Mouse (Mus musculus): ENCODE measurements around the gene Glis3. TPM values are rescaled to one million over a fixed set of nuclear protein-coding genes. Genes with fewer than 3 reads are reported as not detected.

Gene Glis3
- polyA plus RNA-seq, 2 experiments from 2014 or later: 0.05 to 0.33 TPM

DNA sequence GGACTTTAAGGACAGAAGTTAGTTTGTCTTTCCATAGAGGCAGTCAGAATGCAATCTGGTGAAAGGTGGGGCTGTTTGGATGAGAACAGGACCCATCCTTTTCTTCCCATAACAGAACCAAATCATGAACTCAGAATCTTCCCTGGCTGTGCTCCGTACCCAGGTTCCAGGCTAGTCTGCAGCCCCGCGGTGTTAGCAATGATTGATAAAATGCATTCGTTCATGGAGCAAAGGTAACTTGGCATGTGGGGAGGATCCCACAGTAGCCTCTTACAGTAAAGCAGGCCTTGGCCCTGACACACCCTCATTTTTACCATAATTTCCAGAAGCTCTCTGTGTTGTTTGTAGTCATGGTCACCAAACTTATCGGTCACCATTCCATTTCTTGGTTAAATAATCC is 152.4 kb downstream of the Glis3 start:
- ATAC-seq: no peak

DNA sequence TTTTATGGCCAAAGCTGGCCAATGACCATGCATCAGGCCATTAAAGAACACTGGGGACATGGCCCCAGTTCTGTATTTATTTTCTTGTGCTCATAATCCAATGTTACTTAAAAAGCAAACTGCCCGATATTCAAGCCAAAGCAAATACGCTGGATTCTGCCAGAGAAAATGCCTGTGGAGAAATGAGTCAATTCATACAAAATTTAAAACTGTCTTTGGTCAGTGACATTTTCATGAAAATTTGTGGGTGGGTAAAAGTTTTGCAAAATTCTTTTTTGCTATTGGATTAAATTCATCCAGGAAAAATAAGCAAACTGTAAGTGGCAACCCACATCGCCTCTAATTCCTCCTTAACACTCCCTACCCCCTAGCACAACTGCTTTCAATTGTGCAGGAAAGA is 154.5 kb downstream of the Glis3 start:
- ATAC-seq: no peak

DNA sequence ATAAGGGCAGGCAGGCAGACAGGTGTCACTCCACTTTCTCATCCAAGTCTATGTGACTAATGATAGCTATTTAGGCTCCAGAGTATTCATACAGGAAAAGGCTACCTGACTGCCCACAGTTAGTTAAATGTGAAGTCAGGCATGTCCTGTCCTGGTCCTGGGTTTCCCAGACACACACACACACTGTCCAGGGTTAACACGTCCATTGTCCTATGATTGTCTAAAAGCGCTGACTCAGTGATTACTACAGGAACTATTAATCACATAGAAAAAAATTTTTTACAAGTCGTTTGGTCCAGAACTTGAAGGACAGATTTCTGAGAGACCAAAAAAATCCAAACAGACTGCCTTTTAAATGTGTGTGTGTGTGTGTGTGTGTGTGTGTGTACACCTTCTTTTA is 157.6 kb downstream of the Glis3 start:
- no peak for ATAC-seq

DNA sequence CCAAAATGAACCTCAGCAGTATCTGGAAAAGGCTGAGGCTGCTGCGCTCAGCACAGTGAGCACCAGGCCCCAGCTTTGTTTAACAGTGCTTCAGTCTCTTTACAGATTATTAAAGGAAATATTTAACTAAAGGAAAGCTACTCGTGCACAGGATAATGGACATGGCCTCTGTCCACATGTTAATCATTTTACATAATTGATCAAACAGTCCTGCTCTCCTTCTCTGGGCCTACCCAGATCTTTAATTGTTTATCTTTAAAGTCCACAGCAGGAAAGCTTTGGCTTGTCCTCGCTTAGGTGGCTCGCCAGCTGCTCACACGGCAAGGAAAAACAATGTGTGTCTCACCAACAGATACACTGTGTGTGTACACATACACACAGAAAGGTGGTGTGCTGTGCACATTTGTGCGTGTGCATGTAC is 159.1 kb downstream of the Glis3 start:
- ATAC-seq: no peak

DNA sequence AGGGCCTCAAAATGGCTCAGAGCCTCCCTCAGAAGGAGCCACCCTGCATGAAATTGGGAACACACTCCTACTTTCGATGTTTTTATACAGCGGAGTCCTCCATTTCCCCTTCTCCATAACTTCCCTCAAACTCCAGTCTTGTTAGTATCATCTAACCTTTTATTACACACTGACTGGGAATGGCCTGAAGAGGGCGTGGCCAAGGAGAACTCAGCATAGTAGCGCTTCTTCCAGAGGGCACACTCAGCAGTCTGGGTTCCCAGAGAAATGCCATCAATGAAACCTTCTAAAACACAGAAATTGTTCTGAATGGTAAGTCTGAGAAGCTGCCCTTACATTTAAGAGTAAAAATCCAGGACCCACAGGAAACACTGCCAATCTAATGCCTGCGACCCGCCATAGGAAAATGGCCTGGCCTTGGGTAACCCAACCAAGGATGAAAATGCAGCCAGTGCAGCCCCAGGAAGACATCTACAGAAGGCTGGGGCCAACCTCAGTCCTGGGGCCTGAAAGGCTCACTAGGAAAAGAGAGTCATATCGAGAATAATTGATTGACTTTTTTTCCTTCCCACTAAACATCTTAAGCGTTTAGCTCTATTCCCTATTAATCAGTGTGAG is 159.6 kb downstream of the Glis3 start:
- ATAC-seq: no peak

DNA sequence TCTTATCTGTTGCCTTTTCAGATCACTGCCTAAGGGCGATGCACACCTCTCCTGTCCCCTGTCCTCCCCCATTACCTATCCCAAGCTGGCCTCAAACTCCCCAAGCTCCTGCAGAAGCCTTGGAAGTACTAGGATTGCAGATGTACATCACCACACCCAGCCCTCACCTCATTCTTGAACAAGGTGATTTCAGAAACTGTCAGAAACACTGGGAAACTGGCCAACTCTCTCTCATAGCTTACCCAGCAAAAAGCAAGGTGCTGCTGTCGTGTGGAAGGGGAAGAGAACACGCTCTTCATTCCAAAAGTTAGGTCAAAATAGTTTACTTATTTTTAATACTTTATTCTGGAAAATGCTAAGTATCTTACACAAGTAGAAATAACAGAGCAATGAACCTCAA is 160.6 kb downstream of the Glis3 start:
- ATAC-seq: no peak

DNA sequence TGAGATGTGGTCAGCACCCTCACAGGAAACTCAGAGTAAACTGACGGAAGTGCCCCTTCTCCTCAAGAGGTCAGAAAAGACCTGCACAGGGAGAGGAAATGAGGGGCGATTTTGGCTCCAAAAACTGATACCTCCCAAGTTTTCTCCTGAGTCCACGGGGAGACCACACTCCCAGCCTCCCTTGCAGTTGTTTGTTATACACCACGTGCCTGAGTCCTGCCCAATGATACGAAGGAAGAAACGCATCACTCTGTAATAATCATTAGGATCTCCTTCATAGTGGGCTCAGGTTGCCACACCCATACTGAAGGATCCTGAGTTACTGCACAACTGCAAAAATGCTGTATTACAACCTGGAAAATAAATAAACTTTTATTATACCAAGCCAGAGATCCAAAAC is 161.0 kb downstream of the Glis3 start:
- ATAC-seq: no peak

DNA sequence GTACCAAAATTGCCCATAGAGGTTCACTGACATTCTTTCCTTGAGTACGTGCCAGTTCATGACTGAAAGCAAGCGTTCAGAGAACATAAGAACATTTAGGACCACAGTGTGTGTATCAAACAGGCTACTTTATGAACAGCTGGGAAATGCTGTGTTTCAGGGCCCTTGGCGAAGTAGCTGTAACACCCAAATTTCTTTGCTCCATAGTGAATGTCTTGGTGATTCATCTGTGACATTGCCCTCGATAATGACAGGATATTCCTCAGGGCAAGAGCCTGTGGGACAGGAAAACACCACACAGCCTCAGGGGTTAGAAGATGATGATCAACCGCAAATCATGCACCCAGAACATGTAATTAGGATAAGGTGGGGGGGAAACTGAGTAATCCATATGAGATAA is 161.6 kb downstream of the Glis3 start:
- no peak for ATAC-seq

DNA sequence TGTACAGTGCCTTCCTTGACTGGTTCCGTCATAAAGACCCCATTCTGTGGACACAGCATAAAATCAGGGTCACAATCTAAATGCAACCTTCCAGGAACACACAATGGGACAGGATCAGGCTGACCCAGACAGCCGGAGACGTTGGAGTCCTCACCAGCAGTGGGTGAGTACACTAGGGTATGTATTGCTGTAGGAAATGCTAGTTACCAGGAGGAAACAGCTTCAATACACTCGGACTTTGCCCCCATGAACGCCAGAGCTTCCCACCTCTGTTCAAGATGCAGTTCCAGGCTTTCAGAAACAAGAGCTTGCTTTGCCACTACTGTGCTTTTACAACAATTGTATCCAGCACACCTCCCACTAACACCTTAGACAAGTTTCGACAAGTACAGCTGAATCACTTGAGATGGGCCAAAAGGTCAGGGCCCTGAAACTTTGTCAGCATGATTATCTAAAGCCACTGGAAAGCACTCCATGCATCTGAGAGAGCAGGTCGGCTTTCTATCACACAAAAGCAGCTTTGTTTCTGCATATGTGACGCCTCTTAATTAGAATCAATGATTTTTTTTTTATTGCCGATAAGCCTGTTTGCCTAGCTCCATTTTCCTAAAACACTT is 162.3 kb downstream of the Glis3 start:
- no peak for ATAC-seq

DNA sequence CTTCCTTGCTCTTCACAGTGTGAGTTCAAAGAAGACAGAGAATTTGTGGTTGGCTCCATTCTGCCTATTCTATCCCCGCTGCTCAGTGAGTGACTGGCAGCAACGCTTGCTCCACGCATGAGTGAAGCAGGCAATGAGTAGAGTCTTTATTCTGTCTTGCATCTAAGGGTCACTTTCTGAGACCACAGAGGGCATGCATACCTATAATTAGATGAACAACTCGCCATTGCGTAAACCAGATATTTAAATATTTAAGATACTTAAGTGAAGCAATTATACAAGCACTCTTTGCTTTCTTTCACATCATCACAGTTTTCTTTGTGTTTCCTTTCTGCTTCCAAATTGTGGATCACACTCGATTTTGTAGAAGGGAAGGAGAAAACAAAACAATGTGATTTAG is 163.4 kb downstream of the Glis3 start:
- no peak for ATAC-seq

DNA sequence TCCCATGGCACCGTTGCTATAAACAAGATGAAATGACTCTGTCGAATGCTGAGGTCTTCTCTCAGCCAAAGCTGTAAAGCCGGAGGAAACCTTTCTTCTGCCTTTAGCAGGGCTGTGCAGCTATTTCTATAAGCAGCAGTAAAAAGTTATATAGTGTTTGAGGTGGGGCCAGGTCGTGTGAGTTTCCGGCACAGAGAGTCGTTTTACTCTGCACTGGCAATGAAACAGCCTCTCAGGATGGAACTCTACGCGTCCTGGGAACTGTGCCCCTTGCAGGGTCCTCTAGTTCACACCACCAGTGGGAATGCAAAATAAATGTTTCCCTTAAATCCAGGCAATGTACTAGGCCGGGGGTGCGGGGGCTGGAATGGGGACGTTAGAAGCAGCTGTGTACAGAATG is 167.4 kb downstream of the Glis3 start:
- ATAC-seq: no peak

DNA sequence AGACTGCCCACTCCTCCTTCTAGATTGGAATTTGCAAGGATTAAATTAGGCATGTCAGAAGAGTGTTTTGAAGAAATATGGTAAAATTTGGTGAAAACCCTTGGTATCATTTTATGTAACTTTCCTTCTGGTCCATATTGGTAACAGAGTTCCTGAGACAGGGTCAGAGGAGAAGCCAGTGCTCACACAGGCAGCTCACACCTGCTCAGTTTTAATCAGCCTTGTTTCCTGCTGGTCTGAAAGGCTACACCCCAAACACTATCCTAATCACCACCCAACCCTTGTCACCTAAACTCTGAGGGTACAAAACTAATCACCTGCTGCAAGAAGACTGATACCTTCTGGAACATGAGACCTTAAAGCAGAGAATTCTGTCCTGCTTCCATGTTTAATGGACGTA is 168.0 kb downstream of the Glis3 start:
- ATAC-seq: no peak

DNA sequence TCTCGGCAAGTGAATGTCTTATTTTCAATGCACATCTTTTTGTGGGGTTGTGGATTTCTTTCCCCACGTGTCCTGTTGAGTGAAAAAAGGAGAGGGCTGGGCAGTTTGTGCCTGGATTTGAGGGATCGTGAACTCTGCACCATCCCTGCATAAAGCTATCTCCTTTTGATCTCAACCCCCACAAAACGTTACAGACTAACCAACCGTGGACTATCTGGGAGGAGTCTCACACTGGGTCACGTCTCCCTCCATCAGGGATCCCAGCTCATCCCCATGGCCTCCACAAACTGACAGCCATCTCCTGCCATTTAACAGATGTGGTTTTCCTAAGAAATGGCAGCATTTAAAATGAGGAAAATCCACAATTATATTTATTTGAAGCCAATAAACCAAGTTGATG is 174.5 kb downstream of the Glis3 start:
- no peak for ATAC-seq

DNA sequence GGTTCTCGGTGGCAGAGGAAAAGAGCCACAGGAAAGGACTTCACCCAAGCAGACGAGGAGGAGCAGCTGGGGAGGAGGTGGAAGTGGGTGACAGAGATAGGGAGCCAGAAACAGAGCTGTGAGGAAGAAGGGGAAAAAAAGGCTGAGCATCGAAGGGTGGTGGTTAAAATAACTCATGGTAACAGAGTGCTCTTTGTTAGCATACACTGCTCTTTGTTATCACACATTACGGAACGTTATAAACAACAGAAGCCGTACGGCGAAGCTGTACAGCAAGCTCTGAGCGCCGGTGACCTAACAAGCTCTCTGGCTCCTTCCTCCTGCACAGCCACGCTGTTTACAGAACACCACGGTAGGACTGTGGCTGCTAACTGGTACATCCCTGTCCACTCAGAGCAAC is 176.9 kb downstream of the Glis3 start:
- ATAC-seq: no peak

DNA sequence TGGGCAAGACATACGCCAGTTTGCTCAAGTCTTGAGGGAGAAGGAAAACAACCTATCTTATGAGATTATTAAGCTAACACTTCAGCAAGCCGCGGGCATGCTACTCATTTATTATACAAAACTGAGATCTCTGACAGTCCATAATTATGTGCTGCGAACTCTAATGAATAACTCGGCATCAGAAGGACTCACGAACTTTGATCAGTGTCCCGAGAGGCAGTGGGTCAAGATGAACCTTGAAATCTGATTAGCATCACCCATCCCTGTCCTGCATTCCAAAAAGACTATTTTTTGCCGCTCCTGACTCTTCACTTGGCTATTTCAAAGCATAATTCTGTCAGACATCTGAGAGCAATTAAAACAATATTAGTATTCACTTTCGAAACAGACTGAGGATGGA is 178.9 kb downstream of the Glis3 start:
- ATAC-seq: no peak

DNA sequence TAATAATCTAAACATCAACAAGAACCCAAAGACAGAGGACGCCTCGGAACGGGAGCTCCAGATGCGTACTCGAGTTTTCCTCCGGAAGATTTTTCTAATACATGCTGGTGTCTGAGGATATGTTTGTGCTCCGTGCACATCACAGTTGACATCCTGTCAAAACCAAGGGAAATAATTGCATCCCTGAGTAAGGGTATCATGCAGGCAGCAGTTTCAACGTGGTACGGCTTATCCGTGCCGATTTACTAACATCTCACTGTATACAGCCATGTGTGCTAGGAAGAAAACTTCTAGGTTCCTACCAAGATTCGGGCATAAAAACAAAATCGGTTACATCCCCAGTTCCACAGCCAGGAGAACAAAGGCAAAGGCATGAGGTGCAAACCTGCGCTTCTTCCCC is 179.4 kb downstream of the Glis3 start:
- no peak for ATAC-seq

DNA sequence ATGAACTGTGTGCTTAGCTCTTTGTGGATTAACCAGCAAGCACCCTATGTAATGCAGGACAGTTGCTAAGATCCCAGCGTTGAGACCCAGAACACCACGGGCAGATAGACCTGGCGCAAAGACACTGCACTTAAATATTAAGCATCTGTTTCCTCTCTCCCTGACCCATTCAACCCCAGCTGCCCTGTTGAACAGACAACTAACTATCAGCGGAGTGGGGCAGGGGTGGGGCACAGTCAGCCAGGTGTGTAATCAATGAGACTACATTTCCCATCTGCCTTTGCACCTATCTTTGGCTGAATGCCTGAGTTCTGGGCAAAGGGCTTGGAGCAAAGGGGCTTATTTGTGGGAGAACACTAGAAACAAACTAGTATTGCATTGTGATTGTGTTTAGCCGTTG is 180.1 kb downstream of the Glis3 start:
- no peak for ATAC-seq

DNA sequence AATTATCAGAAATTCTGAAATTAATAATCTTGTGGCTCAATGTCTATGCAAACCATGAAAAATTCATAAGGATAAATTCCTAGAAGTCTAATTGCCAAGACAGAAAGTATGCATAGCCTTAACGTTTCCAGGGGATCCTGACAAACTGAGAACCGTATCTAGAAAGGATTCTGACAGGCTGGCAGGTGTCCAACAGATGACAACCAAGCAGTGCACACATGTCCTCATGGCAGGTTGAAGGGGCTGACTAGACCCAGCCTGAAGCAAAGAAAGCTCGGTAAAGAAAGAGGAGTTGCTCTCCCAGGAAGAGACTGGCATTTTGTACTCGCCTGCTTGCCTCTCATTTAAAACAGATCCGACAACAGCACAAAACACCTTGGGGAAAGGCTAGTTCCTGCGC is 184.0 kb downstream of the Glis3 start:
- ATAC-seq: no peak

DNA sequence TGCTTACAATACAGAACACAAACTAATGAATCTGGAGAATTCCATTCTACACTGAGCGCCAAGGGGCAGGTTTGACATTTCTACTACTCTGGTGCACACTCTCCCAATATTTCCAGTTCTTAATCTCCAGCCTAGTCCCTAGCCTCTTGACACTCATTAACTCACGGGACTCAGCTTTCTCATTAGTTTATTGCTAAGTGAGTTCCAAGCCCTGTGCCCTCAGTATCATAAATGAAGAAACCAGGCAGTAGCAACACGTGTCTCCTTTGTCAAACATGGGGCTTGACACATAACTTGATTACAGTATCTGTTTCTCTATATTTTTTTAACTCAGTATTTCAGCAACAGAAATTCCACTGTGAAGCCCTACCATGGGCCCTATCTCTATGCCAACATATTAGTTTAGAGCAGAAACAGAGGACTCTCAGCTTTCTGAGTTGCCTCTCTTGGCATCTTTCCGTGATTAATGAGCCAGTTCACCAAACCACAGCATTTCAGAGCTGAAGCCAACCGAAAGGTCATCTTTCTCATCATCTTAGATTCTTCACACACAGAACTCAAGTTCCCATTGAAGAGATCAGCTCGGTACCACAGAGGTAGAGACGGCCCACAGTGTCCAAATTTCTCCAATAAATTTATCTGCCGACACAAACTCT is 186.1 kb downstream of the Glis3 start:
- ATAC-seq: no peak

DNA sequence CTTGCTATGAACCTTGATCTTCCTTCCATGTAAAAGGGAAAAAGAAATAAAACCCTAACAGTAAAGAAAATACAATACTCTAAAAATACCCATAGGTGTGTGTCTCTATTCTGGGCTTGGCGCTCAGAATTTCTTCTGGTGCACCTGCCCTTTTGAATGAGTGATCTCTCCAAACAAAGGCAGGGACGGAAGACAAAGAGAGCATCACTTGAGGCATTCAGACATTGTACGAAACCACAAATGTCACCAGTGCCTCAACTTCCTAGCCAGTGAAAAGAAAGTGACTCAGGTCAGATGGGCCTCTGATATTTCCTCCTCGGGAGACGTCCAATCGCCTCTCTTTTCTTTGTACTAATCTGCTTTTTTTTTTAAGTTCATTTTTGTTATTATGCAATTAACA is 201.8 kb downstream of the Glis3 start:
- ATAC-seq: no peak

DNA sequence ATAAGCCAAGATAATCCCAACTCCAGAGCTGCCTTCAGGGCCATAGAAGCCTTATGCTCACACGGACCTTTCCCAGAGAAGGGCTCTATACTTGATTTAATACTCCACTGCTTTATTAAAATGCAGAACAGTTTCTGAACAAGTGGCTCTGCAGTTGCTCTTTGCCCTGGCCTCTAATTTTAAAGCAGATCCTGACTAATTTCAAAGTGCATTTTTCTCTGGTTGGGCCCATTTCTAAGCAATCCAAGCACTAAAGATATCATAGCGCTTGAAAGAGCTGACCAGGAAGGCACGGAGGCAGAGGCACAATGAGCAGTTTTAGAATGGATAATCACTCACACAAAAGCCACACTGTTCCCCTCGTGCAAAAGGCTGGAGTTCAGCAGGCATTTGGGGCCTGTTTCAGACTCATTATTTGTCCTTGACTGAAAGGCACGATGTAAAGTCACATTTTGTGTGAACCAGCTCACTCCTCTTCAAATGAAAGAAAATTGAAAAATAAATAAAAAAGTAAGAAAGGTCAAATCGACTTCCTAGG is 202.5 kb downstream of the Glis3 start:
- no peak for ATAC-seq

DNA sequence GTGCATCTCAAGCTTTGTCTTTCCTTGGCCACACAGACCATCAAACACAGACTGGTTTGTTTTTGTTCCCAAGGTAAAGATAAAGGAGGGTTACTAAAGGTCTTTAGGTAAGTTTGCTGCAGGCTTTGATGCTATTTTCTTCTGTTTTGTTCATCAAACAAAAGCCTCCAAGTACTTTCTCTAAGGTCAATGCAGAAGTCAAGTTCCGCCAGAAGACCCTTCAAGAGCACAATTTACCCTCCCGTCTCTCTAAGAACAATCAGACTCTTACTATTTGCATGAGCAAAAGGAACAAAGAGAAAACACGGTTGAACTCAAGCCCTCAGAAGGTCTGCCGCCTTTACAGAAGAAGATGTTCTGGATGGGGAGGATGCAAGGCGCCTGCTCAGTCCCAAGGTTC is 206.3 kb downstream of the Glis3 start:
- ATAC-seq: no peak

DNA sequence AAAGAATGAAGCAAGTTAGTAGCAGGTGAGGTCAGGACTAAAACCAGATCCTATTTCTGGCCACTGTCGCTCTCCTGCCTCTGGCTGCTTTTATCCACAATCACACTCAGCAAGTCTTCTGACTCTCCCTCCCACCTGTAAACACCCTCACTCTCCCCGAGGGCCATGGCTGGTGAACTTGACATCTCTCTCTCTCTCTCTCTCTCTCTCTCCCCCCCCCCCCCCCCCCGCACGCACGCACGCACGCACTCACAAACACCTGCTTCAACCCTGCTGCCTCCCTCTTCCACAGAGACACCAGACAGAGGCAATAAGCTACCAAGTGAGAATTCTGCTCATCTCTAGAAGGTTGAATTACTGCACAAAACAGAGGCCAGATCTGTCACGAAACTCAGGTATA is 208.7 kb downstream of the Glis3 start:
- ATAC-seq: peak; percentile 66

DNA sequence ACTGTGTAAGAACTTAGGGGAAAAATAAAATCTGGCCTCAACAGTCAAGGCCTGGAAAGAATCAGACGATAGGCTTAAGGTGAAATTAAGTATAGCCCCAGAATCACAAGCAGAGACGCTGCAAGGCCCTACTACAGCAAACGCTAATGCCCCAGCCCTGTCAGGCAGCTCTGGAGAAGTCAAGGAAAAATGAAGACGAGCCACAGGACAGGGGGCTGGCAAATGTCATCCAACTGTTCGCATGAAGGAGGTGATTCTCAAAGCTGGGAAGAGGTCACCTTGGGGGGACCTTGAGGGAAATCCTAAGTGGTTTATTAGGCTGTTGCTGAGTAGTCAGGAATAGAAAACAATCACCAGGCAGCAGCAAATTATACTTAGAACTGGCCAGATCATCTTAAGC is 214.1 kb downstream of the Glis3 start:
- ATAC-seq: no peak

Measured in CD4-positive, CD25-positive, alpha-beta regulatory T cell, adult 4 months (primary cell).